Mouse (Mus musculus): Measurements from ENCODE around the gene Wnt8b. TPM values are rescaled to one million over a fixed set of nuclear protein-coding genes. Genes with fewer than 3 reads are reported as not detected.

Gene Wnt8b
- polyA plus RNA-seq, 1 experiment from 2014 or later: not detected

DNA sequence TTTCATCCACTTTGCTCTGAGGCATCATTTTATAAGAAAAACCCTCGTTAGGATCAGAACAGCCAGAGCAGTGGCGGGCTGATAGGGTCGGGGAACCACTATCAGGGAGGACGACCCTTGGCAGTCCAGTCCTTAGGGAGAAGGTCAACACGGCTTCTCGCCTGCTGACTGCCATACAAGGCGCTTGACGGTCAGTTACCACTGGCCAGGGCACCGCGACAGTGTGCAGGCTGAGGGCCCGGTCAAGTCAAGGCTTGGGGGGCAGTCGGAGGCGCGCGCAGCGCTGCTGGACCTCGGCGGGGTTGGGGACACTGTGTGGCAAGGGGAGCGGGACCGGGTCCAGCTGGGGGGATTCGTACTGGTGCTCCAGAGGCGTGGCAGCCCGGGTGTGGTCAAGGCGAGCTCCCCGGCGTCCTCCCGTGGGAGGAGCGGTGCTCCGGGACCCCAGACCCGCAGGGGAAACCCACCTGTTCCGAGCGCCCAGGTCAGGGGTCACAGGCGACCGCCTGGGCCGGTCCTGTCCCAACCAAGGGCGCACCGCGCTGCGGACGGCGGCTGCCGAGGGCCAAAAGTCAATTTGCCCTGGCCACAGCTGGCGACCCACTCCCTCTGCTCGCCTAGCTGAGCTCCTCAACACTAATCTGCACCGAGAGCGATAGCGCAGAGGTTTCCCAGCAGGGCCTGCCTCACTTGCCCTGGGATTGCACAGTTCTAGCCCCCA is 52.2 kb downstream of the Wnt8b start, which contains the start of gene Sec31b:
Gene Sec31b (minus strand): TSS at position 544 of the 721 bp plus-strand sequence.
- peak; percentile 79 for DNase-seq (ENCODE audit: low spot score)
- H3K27me3 ChIP-seq (ENCODE audit: low read depth, poor library complexity, severe bottlenecking): 0 out of 2 replicates have a peak, but pooled peaks cover 7% of the 10 kb centered on the region
- WGBS: under 1% methylated on average over 47 of the region's 47 CpGs
- H3K4me1 ChIP-seq: peaks cover 7% of the 10 kb centered on the region
- peaks cover 2% of the 10 kb centered on the region; the same call in 1 of the 2 replicates for H3K9me3 ChIP-seq (replicated peaks)
- peak within 1 kb of the TSS; percentile 73 for H3K27ac ChIP-seq
- H3K4me3 ChIP-seq: peak within 1 kb of the TSS; percentile 61
- H3K36me3 ChIP-seq: peaks cover 28% of the 10 kb centered on the region

DNA sequence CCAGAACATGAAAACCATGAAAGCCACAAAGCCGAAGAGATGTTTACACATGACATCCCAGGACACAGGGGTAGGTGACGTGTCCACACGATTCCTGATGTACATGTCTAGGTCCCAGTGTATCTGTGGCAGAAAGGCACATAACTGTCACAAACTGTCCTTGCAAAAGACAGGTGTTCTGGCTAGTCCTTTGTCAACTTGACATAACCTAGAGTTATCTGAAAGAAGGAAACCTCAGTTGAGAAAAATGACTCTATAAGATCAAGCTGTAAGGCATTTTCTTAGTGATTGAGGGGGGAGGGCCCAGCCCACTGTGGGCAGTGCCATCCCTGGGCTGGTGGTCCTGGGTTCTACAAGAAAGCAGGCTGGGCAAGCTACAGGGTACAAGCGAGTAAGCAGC is 59.5 kb downstream of the Wnt8b start, which contains the start of gene Gm20538:
Gene Gm20538 (minus strand): TSS at position 101 of the 400 bp plus-strand sequence.
- H3K36me3 ChIP-seq: peaks cover 60% of the 10 kb centered on the region
- H3K27me3 ChIP-seq (ENCODE audit: low read depth, poor library complexity, severe bottlenecking): no peaks in the 10 kb centered on the region
- H3K4me1 ChIP-seq: peaks cover 15% of the 10 kb centered on the region
- 0 out of 2 replicates have a peak within 1 kb of the TSS, but pooled peaks have one; percentile 77 for H3K4me3 ChIP-seq
- no peak within 1 kb of the TSS for H3K27ac ChIP-seq
- WGBS: 94% methylated on average over 4 of the region's 4 CpGs
- H3K9me3 ChIP-seq (replicated peaks): no peaks in the 10 kb centered on the region
- DNase-seq (ENCODE audit: low spot score): no peak

DNA sequence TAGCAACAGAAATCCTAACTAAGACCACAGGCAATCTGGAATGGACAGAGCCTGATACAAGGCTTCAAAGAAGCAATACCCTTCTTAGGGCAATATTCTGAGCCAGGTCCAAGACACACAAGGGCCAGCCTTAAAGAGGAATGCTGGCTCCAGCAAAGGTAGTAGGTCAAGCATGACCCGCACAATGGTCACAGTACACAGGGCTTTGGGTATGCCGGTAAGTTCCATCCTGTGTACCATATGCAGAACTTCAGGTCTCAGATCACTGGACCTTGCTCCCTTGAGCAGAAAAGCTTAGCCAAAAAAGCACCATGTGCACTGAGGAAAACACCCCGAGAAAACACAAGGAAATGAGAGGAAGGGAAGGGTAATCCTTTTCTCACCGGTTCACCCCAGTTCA is 60.0 kb downstream of the Wnt8b start:
- Histone ChIP-seq H3K9me3 (replicated peaks) (no peaks in the 10 kb centered on the region), H3K27me3 (ENCODE audit: low read depth, poor library complexity, severe bottlenecking) (no peaks in the 10 kb centered on the region), H3K27ac (no peak overlapping the region), H3K36me3 (peaks cover 55% of the 10 kb centered on the region), H3K4me1 (peaks cover 15% of the 10 kb centered on the region), H3K4me3 (no peak overlapping the region)
- WGBS: 96% methylated on average over 4 of the region's 4 CpGs
- no peak for DNase-seq (ENCODE audit: low spot score)

DNA sequence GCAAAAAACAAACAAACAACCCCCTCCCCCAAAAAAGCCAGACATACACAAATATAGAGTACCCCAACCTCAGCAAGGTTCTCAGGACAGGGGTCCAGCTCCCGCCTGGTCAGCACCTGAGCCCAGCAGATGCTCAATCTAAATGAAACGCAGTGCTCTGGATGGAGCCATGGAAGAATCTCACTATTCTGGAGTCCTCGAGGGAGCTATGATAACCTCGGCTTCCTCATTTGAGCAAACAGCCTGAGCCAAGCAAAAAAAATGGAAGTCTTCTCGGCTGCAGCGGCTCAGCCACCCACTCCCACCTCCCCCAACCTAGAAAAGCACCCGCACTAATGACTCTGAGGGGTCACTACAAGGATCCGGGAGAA is 61.2 kb downstream of the Wnt8b start:
- peak overlapping the region; percentile 77 for H3K4me3 ChIP-seq
- peaks cover 43% of the 10 kb centered on the region for H3K36me3 ChIP-seq
- peak overlapping the region; percentile 94 for H3K27ac ChIP-seq
- no peaks in the 10 kb centered on the region for H3K9me3 ChIP-seq (replicated peaks)
- H3K27me3 ChIP-seq (ENCODE audit: low read depth, poor library complexity, severe bottlenecking): peaks cover 5% of the 10 kb centered on the region; the same call in 1 of the 2 replicates
- WGBS: 10% methylated on average over 8 of the region's 8 CpGs
- peaks cover 15% of the 10 kb centered on the region for H3K4me1 ChIP-seq
- DNase-seq (ENCODE audit: low spot score): no peak

DNA sequence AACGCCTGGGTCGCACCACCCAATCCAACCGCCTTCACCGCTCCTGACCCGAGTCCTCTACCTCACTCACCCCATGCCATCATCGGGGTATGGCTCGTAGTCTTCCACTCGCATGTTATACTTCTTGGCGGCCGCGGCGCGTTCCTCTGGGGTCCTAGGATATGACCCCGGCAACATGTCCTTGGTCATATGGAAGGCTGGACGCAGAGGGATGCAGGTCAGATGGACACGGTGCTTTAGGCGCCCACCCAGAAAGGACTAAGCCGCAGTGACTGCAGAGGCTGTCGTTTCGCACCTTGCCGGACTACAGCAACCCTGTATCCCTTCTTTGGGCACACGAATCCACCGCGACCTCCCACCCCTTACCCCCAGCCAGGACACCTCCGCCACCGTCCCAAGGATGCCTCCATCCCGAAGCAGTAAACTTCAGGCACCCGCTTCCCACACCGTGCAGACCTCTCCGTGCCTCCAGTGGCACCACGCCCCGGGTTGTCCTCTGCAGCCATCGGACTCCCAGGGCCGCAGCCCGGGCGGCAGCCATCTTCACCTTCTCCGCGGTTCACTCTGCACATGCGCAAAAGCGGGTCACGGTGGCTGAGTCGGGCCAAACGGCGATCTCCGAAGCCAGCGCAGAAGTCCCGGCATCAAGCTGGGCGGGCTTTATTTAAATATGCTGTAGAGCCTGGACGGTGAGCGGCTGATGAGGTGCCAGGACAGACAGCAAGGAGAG is 61.8 kb downstream of the Wnt8b start, which contains the start of gene Ndufb8:
Gene Ndufb8 (minus strand): TSS at position 580 of the 730 bp plus-strand sequence.
- WGBS: under 1% methylated on average over 50 of the region's 50 CpGs
- H3K4me1 ChIP-seq: peaks cover 15% of the 10 kb centered on the region
- H3K27ac ChIP-seq: peak within 1 kb of the TSS; percentile 94
- DNase-seq (ENCODE audit: low spot score): peak; percentile 99
- H3K4me3 ChIP-seq: peak within 1 kb of the TSS; percentile 77
- H3K9me3 ChIP-seq (replicated peaks): no peaks in the 10 kb centered on the region
- peaks cover 37% of the 10 kb centered on the region for H3K36me3 ChIP-seq
- H3K27me3 ChIP-seq (ENCODE audit: low read depth, poor library complexity, severe bottlenecking): peaks cover 7% of the 10 kb centered on the region; the same call in 1 of the 2 replicates

DNA sequence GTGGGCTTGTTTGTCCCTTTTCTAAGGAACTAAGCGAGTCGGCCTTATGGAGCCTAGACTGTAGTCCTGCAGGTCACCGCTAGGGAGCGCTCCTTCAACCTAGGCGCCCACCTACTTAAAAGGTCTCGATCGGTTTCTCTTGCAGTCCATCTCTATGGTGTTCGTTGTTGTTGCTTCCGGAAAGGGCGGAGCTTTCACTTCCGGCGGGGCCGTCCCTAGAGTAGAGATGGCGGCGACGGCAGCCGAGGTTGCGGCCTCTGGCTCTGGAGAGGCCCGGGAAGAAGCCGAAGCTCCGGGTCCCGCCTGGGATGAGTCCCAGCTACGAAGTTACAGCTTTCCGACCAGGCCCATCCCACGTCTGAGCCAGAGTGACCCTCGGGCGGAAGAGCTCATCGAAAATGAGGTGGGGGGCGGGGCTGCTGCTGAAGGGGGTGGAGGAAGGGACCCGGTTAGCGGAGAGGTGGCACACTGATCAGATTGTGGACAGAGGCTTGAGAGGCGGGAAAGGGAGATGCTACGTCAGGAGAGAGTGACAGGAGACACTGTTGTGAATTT is 69.5 kb downstream of the Wnt8b start, which contains the start of gene Hif1an:
Gene Hif1an (plus strand): TSS at position 199 of the 555 bp plus-strand sequence.
- Histone ChIP-seq H3K36me3 (peaks cover 35% of the 10 kb centered on the region), H3K4me1 (peaks cover 27% of the 10 kb centered on the region), H3K4me3 (peak within 1 kb of the TSS; percentile 72), H3K27ac (peak within 1 kb of the TSS; percentile 94), H3K9me3 (replicated peaks) (no peaks in the 10 kb centered on the region), H3K27me3 (ENCODE audit: low read depth, poor library complexity, severe bottlenecking) (peaks cover 7% of the 10 kb centered on the region; the same call in 1 of the 2 replicates)
- peak; percentile 95 for DNase-seq (ENCODE audit: low spot score)
- under 1% methylated on average over 33 of the region's 33 CpGs for WGBS

Other genes with a start within 250 kb of the Wnt8b start
- 324 and 335 TPM in 2 replicates for gene Scd2, start 199.8 kb upstream of the Wnt8b start, polyA plus RNA-seq (2016; fragmentation: Nextera tagmentation; extraction: Ambion mirVana)
- gene Scd4, start 160.4 kb upstream of the Wnt8b start, polyA plus RNA-seq (2016; fragmentation: Nextera tagmentation; extraction: Ambion mirVana): 0.08 and 0.11 TPM in 2 replicates
- gene Scd1, start 85.6 kb upstream of the Wnt8b start, polyA plus RNA-seq (2016; fragmentation: Nextera tagmentation; extraction: Ambion mirVana): 15.9 and 16.6 TPM in 2 replicates
- gene Sec31b, start 52.4 kb downstream of the Wnt8b start, polyA plus RNA-seq (2016; fragmentation: Nextera tagmentation; extraction: Ambion mirVana): 0.44 and 1.1 TPM in 2 replicates
- not detected in 2 replicates for gene Gm20538, start 59.4 kb downstream of the Wnt8b start, polyA plus RNA-seq (2016; fragmentation: Nextera tagmentation; extraction: Ambion mirVana)
- gene Ndufb8, start 62.0 kb downstream of the Wnt8b start, polyA plus RNA-seq (2016; fragmentation: Nextera tagmentation; extraction: Ambion mirVana): 664 and 683 TPM in 2 replicates
- 51.2 and 54.6 TPM in 2 replicates for gene Hif1an, start 69.4 kb downstream of the Wnt8b start, polyA plus RNA-seq (2016; fragmentation: Nextera tagmentation; extraction: Ambion mirVana)